Mouse (Mus musculus) stomach, adult 2 months (tissue): ENCODE measurements around the gene Prl7b1. TPM values are rescaled to one million over a fixed set of nuclear protein-coding genes. Genes with fewer than 3 reads are reported as not detected.

ENCODE experiments used
- polyA plus RNA-seq: library from polyadenylated mRNA; depleted of rRNA; stranded (reverse); fragments of >200 nt; gene quantifications from 2 replicates; pipeline ENCODE4 v1.2.3, GENCODE M21; 2012; rRNA removed

The Prl7b1 gene
- polyA plus RNA-seq: not detected in 2 replicates

DNA sequence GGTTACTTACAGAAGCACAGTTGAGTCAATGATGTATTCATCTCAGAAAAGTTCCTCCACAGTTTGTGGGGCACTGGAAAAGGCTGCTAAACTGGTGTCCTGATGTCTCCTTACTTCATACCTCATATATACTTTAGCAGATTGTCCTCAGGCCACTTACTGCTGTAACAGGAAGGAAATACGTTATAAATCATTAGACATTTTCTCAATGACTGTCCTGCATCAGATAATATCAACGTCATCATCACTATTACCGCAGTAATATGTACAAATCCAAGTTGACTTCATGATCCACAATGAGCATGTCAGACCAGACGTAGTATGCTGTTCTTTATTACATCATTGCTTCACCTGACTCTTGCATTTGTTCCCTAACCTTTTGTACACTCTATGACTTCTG lies at the start of gene Prl7b1:
TSS of gene Prl7b1 (minus strand) at position 101 of the 400 bp plus-strand sequence.

GRCm38 (mm10) chr13:27642393-27642792 lies 32.0 kb upstream of the Prl7b1 start, which contains the start of gene Prl7a1:
Prl7a1 (minus strand) TSS chr13:27642493.

DNA sequence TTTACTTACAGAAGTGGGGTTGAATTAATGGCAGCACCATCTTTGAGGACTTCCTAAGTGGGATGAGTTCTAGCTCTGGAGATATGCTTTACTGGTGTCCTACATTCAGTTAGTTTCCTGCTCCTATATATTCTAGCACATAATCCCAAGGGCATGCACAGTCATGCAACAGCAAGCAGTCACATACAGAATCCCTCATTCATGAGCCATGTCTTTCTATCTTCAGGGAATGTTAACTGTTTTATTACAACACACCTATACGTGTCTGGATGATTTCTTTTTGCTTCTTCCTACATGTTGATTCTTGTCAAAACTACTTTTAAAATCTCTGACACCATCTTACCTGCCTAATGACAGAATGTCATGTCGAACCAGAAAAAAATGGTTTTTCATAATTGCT lies 28.3 kb downstream of the Prl7b1 start, which contains the start of gene Prl8a1:
TSS of gene Prl8a1 (minus strand) at position 101 of the 400 bp plus-strand sequence.

GRCm38 (mm10) chr13:27564506-27564905 lies 45.9 kb downstream of the Prl7b1 start, which contains the start of gene Prl8a9:
Prl8a9 (minus strand) TSS chr13:27564606.

Other genes with a start within 250 kb of the Prl7b1 start
- gene Prl2b1, start 219.7 kb downstream of the Prl7b1 start, polyA plus RNA-seq: not detected in 2 replicates
- gene Prl8a6, start 171.9 kb downstream of the Prl7b1 start, polyA plus RNA-seq: not detected in 2 replicates
- not detected in 2 replicates for gene Prl8a8, start 97.4 kb downstream of the Prl7b1 start, polyA plus RNA-seq
- gene Prl8a9, start 46.0 kb downstream of the Prl7b1 start, polyA plus RNA-seq: not detected in 2 replicates
- not detected in 2 replicates for gene Prl8a1, start 28.4 kb downstream of the Prl7b1 start, polyA plus RNA-seq
- gene Prl7a1, start 31.9 kb upstream of the Prl7b1 start, polyA plus RNA-seq: not detected in 2 replicates
- not detected in 2 replicates for gene Prl7a2, start 57.5 kb upstream of the Prl7b1 start, polyA plus RNA-seq
- gene Prl7d1, start 106.2 kb upstream of the Prl7b1 start, polyA plus RNA-seq: not detected in 2 replicates
- not detected in 2 replicates for gene Prl7c1, start 170.2 kb upstream of the Prl7b1 start, polyA plus RNA-seq
- gene Prl2a1, start 191.1 kb upstream of the Prl7b1 start, polyA plus RNA-seq: not detected in 2 replicates
- not detected in 2 replicates for gene Prl2c1, start 238.8 kb upstream of the Prl7b1 start, polyA plus RNA-seq